Mouse (Mus musculus) thymus, adult 2 months (tissue): ENCODE measurements around the gene Tsen54.

Source experiments
- CTCF ChIP-seq: fragments of 200-500 bp; IDR thresholded peaks from 2 replicates; pipeline ENCODE4 v1.5.1; 2012; ENCODE audit warnings: mild to moderate bottlenecking, control low read depth, low read length, moderate library complexity, borderline replicate concordance; ENCODE audit not compliant: control insufficient read depth, poor library complexity, insufficient read depth; ENCODE audit errors: extremely low read depth
- POLR2A ChIP-seq: fragments of 200-500 bp; IDR thresholded peaks from 2 replicates; pipeline ENCODE4 v1.6.1; 2012; ENCODE audit warnings: mild to moderate bottlenecking, low read length, control low read depth, moderate library complexity; ENCODE audit not compliant: control insufficient read depth, poor library complexity, insufficient read depth; ENCODE audit errors: extremely low read depth

- TF ChIP-seq POLR2A = no peak
- no peak for TF ChIP-seq CTCF
Observed at GRCm38 (mm10) chr11:115797665-115798064, 16.9 kb upstream of the Tsen54 start.
